Mouse (Mus musculus): ENCODE results near the gene Cd59a.
"Not testable (repeated sequence)": the region's sequence is repeated elsewhere in the genome, so short reads cannot be mapped to it uniquely, and the experiment has no call there.

The Cd59a gene

GRCm38 (mm10) chr2:104109528-104109927, 13.9 kb downstream of the Cd59a start:
- DNase-seq: no peak

GRCm38 (mm10) chr2:104110031-104110430, 14.4 kb downstream of the Cd59a start:
- DNase-seq: no peak

GRCm38 (mm10) chr2:104111170-104111797, 15.7 kb downstream of the Cd59a start:
- DNase-seq: not testable (repeated sequence)

GRCm38 (mm10) chr2:104113563-104113962, 18.0 kb downstream of the Cd59a start:
- not testable (repeated sequence) for DNase-seq

GRCm38 (mm10) chr2:104114898-104115297, 19.3 kb downstream of the Cd59a start:
- no peak for DNase-seq

- DNase-seq: not testable (repeated sequence)
These were observed 21.6 kb downstream of the Cd59a start for GRCm38 (mm10) chr2:104117173-104117572.

- DNase-seq: no peak
These were observed 23.5 kb downstream of the Cd59a start for GRCm38 (mm10) chr2:104119097-104119496.

- DNase-seq: no peak
These were observed 24.7 kb downstream of the Cd59a start for GRCm38 (mm10) chr2:104120312-104120711.

- DNase-seq: no peak
These were observed 26.3 kb downstream of the Cd59a start for GRCm38 (mm10) chr2:104121681-104122504.

- DNase-seq: peak; percentile 86 to 93
These were observed 27.1 kb downstream of the Cd59a start, which contains the start of gene A930018P22Rik for GRCm38 (mm10) chr2:104122505-104123378. Gene A930018P22Rik (plus strand): TSS chr2:104122769.

GRCm38 (mm10) chr2:104123540-104123939, 27.9 kb downstream of the Cd59a start:
- no peak for DNase-seq

- DNase-seq: no peak
These were observed 28.5 kb downstream of the Cd59a start for GRCm38 (mm10) chr2:104124071-104124470.

GRCm38 (mm10) chr2:104128803-104129531, 33.4 kb downstream of the Cd59a start:
- no peak for DNase-seq

GRCm38 (mm10) chr2:104130165-104130564, 34.6 kb downstream of the Cd59a start:
- no peak for DNase-seq

- DNase-seq: peak in 1 of 2 experiments; percentile 52
These were observed 35.4 kb downstream of the Cd59a start for GRCm38 (mm10) chr2:104130969-104131368.

GRCm38 (mm10) chr2:104132266-104132859, 36.8 kb downstream of the Cd59a start:
- DNase-seq: no peak

GRCm38 (mm10) chr2:104133042-104133810, 37.6 kb downstream of the Cd59a start:
- no peak for DNase-seq

- peak; percentile 76 to 80 for DNase-seq
These were observed 38.8 kb downstream of the Cd59a start for GRCm38 (mm10) chr2:104134150-104135056.

- no peak for DNase-seq
These were observed 40.3 kb downstream of the Cd59a start for GRCm38 (mm10) chr2:104135920-104136319.

GRCm38 (mm10) chr2:104142140-104142539, 46.5 kb downstream of the Cd59a start:
- no peak for DNase-seq

Measured in cerebellum, postnatal 25 days (tissue).